Mouse (Mus musculus) neural tube, embryonic 10.5 days (tissue): Measurements from ENCODE around the gene Rbm20.

Experiments
- DNase-seq: peaks from one replicate; pipeline ENCODE4 v3.0.0-alpha.2; 2017; ENCODE audit warnings: low spot score; ENCODE audit errors: extremely low spot score

Rbm20 gene

DNA sequence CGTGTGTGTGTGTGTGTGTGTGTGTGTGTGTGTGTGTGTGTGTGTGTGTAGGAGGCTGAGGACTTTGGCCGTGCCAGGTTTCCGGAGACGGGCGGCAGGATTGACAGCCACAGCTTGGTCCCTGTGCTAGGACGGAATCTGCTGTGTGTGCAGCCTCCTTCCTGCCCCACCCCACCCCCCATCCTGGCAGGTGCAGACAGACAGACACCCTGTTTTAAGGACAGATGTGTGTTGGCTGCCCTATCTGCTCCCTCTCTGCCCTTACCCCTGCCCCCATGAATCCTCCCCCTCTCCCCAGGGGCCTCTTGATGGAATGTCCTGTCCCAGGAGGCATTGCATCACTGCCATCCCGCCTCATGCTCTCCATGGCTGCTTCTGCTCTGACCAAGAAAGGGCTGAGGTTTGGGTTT lies 77.3 kb downstream of the Rbm20 start:
- DNase-seq: no peak

DNA sequence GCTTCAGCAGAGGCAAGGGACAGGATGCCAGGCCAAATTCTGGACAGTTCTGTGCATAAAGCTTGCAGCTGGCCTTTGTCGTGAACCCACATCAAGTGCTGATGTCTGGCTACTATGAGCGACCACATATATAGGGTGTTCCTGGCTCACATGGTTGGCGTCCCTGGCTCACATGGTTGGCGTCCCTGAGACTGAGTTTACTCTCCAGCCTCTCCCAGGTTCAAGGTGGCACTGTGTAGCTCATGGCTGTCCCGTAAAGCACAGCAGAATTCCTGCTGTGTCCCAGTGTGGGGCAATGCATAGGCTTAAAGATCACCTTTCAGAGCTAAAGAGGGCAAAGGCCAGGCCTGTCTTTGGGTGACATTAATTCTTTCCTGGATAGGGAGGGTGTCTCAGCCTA lies 78.2 kb downstream of the Rbm20 start:
- no peak for DNase-seq

DNA sequence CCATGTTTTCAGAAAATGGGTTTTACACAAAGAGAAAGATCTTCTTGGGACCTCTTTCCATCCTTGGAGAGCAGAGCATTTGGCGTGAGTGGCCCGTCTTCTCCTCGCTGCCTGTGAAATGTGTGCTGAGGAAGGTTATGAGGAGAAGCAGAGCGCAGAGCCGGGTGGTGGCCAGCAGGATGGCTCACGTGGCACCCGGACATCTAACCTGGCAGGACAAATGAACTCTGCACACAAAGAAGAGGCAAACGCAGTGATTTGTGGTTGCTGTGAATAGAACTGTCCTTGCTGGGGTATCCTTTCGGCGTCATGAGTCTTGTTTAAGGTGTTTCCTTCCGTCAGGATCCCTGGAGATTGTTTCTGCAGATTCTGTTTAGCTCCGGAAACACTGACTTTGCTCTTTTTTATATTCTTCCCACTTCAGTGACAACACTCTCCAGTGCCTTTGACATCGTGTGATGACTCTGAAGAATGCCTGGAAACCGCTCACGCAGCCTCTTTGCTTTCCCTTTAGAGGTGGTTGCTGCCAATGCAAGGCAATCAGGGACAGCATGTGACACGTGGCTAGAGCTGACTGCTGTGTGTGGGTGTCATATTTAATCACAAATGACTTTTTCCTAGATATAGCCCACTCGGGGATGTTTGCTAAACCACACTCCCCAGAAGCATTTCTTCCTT lies 80.5 kb downstream of the Rbm20 start:
- DNase-seq: no peak

DNA sequence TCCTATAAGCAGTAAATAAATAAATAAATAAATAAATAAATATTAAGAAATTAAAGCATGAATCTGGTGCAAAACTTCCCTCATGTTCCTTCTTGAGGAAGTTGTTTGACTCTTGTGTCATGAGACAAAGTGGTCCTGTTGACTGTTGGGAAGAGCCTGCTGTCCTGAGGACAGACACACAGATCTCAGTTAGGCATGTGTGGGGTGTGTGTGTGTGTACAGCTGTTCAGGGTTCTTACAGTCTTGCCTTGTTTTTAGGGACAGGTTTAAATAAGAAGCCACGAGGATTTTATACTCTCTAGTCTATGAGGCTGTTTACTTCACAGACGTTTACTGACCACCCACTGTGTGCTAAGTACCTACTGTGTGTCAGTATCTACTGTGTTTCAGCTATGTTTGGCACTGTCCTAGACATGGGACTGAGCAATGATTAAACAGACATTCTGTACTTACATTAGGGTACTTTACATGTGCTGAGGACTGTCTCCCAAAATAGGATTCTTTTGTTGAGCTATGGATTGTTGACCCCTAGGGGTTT lies 81.8 kb downstream of the Rbm20 start:
- no peak for DNase-seq

DNA sequence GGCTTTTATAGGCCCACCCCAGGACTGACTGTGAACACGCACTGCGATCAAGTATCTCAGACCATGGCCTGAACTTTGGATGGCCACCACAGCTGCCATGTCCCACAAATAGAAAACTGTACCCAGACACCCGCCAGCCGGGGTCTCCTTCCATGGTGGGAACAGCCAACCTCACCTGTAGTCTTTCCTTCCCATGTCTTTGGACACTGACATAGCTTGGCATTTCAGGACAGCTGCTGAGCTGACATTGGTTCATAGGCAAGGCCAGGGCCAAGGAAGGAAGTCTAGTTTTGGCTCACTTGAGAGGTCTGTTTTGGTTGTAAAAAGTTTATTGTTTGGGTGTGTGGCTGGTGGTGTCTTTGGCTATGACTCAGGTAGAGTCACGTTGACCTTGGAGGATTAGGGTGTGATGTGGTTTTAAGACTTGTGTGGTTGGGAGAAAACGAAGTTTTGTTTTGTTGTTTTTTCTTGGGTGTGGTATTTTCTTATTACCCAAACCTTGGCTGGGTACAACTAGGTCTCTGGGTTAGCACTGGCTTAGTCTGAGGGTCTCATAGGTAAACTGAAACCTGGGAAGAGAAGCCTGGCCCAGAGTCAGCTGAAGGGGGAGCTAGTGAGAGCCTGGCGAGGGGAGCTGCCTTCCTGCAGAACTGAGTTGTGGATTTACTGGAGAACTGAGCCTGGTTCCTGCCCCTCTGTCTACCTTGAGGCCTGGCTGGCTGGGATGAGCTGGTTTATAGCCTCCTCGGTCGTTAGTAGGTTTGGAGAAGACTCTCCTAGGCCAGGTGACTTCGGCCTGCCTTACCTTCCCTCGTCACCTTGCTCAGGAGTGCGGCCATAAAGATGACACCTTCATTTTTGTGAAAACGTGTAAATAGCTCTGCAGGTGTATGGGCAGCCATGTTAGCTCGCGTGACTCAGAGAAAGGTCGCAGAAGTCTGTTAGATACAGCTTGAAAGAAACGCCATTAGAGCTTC lies 83.3 kb downstream of the Rbm20 start:
- DNase-seq: no peak

DNA sequence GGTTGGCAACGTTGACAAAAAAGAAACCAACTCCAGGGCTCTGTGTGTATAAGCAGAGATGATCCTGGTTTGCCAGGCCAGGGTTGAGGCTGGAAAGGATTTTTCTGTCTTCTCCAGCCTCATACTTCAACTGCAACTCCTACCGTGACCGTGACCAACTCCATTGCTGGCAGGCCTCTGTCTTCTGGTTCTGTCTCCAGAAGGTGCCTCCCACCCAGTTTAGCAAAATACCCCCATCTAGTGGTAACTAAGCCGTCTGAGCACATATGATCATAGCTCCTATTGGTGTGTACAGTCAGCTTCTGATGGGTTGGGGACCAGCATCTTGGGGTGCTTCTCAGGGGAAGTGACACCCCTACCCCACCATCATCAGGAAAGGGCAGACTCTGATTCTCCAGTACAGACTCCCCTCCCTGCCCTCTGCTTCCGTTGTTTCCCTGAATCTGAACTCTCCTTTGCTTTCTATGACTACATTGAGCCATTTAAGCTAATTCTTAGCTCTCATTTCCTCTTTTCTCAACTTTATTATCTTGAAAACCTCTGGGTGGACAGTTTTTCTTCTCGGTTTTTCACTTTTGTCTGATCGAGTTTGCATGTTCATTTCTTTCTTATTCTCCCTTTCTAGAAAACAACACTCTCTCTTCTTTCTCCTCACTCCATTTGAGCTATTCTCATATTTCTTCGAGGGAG lies 85.8 kb downstream of the Rbm20 start:
- no peak for DNase-seq

DNA sequence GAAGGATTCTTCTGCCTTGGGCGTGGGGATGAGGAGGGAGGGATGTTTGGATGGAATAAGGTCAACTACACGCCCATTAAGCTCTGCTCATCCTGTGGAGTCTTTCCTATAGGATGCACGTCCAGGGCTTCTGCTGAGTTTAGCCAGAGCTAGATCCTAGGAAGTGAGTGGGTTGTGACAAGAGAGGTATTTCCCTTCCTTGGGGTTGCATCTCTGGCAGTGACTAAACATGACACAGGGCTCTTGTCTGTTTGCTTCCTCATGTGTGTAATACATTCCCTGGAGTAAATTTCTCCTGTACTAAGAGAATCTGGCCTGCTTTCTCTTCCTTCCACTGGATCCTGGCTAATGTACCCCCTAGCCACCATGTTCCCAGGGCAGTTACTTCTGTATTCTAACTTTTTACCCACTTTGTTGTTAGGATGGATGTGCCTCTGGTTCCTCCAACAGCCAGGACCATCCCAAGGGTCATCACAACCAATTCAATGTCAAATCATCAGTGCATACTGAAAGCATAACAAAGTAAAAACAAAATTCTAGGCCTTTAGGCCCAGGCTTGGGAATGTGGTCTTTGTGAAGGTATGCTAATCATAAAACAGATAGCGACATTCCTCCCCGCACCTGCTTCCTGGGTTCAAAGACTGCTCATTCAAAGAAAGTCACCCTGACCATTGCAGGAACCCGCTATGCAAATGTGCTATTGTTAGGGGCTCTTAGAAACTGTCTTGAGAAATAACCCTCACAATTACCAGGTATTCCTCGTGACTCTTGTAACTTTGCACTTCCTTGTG lies 87.8 kb downstream of the Rbm20 start:
- no peak for DNase-seq

DNA sequence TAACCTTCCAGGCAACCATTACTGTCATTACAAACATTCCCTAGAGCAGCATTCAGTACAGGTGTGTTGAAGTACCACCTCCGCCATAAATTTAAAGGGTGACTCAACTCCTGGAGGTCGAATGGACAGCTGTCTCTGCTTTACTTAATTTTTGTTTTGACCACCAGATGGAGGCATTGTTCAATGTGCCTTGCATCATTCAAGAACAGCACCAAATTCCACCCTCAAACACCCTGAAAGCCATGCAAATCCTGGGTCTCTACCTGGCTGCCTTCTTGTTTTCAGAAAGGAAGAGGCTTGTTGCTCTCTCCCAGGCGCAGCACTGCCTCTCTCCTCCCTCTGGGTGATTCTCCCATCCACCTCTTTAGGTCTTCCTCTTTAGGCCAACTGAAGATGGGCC lies 91.4 kb downstream of the Rbm20 start:
- DNase-seq: no peak

DNA sequence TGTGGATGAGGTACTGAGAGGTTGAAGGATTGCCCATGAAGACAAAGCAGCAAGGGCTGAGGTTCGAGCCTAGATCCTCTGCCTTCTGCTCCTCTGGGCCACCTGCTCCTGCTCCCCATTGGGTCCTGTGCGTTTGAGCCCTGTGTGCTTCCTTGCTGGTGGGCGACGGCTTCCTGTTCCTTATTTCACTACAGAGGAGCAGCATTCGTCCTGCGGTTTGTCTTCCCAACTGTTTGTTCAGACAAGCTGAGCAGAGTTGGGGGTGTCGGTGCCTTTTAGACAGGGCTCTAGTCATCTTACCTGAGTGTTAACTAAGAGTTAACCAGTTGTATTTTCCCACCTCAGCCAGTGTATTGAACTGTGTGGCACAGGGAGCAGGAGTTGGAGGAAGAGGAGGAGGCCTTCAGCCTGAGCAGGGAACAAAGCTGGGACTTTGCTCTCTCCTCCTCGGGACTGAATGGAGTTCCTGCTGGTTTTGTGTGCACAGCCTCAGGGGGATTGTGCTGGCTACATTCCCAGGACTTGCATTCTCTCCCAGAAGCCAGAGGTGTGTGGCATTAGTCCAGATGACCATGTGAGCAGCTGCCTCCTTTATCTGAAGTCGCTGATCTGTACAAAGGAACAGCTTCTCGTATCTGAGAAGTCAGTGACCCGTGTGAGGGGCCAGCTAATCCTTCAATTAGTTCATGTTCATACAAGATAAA lies 97.0 kb downstream of the Rbm20 start:
- DNase-seq: no peak

DNA sequence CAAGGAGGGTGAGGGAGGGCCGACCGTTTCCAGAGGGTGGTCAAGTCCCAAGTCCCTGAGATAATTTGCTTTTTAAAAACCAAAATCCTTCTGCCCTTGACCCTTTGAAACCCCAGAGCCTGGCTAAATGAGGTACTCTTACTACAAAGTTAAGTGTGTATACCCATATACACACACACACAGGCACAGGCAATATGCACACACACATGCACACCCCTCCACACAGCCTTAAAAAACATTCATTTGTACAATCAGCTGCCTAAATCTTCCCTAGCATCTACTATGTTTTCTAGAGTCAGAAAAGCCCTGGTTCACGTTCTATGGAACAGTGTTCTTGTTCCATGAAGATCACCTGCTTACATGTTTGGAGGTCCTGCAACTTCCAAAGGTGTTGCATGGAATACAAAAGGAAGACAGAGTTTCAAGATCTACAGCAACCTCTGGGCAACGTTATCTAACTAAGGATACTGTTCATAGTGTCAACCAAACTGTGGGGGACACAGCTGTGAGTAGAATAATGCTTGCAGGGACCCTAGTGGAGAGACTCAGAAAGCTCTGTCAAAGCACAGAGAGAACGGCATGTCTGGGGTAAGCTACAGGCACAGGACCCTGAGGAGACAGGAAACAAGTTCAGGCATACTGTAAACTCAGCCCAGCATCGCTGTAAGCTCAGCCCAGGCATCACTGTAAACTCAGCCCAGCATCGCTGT lies 97.7 kb downstream of the Rbm20 start:
- DNase-seq: no peak

DNA sequence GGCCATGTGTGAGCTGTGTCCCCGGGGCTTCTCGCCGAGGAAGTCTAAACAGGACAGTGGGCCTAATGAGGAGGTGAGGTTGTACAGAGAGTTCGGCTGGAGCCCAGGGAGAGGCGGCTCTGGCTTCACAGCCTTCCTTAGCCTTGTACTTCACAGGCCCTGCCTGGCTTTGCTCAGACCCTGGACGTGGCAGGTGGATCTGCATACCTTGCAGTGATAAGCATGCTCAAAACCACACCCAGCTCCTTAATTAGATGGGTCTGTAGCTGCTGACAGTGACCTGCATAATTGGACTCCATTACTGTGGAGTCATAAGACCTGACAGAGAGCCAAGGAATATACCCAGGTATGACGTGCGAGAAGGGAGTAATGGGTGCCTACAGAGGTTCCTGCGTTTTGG lies 102.3 kb downstream of the Rbm20 start:
- no peak for DNase-seq

DNA sequence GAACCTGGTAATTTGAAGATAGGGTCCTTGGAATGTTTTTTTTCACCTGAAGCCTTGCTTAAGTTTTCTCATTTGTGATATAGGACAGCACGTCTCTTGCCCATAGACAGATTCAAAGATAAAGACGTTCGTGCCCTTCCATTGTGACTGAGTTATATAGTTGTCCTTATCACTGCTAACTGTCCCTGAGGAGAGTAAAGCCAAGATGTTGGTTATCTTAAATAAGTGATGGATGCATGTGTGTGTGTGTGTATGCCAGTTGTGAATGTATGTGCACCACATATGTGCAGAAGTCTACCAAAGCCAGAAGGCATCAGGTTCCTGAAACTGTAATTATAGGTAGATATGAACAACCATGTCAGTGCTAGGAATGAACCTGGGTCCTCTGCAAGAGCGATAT lies 102.7 kb downstream of the Rbm20 start:
- DNase-seq: no peak

DNA sequence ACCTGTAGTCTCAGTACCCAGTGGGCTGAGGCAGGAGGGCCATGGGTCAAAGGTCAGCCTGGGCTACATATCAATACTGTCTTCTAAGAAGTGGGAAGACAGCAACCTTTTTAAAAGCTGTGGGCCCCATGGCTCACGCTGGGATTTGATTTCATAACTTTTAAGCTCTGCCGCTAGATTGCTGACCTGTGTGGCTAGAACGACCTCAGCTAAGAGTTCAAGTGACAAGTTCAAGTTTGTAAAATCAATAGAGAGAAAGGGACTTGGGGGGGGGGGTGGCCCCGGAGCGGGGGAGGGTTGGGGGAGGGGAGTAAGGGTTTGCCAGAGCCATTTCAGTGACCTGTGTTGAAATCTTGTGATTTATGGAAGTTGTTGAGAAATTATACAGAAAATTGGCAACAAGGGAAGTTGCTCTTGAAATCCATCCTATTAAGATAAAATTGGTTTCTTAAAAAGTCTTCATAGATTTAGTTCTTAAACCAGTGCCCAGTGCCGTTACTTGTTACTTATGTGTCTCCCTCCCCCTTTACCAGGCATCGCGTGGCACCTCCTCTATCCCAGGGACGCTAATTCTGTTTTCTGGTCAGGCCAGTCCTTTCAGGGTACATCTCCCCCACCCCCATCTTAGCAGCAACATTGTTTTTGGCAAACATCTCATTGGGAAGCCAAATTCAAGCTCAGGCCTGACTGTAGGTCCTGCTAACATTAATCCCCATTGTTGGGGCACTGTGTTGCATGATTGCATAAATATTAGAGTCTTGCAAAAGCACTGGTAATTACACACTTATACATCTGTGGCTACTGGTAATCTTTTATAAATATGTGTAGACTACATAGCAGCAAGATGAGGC lies 103.9 kb downstream of the Rbm20 start:
- DNase-seq: no peak

DNA sequence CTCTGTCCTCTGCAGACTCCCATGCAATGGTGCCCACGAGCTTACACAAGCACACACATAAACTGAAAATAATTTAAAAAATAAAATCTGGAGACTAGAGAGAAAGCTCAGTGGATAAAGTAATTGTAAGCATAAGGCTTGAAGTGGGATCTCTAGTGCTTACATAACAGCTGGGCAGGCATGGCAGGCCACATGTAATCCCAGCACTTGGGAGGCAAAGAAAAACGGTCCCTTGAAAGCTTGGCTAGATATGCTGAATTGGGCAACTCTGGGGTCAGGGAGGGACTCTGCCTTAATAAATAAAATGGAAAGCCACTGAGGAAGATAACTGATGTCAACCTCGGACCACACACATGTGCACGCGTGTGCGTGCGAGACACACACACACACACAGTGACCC lies 104.7 kb downstream of the Rbm20 start:
- DNase-seq: no peak

DNA sequence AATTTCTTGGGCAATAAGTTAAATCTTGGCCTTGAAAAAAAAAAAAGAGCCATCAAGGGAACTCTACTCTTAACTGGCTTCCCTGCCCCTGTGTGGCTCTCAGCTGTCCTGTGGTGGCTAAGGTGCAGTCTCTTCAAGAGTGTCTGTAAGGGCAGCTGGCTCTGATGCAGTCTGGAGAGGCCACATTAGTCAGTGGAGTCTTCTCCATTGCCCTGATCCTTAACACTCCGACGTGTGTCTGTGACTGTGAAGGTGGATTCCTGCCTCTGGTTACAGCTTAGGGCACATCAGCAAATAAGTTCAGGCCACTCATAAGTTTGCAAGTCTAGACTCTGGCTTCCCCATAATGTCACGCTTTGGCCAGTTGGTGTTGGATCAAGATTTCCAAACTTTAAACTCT lies 108.2 kb downstream of the Rbm20 start:
- DNase-seq: no peak

DNA sequence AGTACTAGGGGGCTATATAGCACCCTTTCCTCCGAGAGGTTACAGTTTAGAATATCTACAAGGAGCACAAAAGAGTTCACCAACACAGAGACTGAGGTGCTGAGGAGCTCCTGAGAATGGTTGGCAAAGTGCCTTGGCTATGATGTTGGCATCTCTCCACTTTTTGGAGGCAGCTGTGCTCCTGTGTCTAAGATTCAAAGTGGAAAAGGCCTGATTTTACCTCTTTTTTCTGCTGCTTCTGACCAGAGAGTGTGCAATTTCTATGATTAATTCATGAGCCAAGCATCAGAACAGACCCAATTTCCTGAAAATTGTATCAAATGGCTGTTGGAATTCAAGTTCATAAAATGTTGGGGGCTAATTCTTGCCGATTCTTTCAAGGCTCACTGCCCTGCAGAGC lies 109.1 kb downstream of the Rbm20 start:
- no peak for DNase-seq

DNA sequence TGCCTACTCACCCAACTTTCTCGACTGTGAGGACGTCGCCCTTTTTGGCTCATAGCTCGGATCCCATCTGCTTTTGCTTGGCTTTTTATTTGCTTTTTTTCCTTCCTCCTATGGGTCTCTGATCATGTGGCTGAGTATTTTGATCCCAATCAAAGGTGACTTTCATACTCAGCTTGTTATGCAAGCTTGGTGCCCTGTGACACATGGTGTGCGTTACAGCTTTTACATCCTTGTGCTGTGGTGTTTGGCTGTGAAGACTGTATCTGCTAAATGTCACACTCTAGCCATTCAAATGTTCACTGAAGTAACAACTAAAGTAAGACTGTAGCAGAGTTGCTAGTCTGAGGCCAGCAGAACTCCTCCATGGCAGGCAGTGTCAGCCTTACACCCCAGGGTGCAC lies 109.7 kb downstream of the Rbm20 start:
- no peak for DNase-seq

DNA sequence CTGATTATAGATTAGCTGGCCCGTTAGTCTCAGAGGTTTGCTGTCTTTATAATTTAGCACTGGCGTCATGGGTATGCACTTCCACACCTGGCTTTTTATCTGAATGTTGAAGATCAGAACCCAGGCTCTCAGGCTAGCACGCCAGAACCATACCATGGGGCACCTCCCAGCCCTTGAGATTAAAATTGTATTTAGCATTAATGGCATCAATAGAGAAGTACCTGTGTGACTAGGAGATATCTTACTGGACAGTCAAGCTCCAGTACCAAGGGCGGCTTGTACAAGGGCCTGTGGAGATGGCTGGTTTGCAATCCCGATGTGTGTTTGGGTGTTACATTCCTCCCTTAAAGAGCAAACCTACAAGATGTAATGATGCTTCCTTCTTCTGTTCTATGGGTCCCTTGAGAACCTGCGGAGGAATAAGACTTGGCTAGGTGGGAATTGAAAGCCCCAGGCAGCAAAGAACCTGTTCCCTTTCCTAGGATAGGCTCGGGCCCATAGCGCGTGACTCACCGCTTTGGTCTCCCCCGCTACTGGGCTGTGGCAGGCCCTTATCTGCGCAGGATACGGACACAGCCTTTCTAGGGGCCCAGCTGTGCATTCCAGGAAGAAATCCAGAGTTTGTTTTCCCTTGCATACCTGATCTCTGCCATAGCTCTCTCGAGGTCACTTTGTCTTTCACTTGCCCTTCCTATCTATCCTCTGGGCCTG lies 111.7 kb downstream of the Rbm20 start:
- no peak for DNase-seq
